Mouse (Mus musculus): ENCODE results near the gene Sertad3.
A peak's percentile ranks its signal among the peaks of the same experiment; 100 is the strongest.
"Not testable (repeated sequence)": the region's sequence is repeated elsewhere in the genome, so short reads cannot be mapped to it uniquely, and the experiment has no call there.

The Sertad3 gene

GRCm38 (mm10) chr7:27491856-27492255 is 18.3 kb downstream of the Sertad3 start:
- DNase-seq (ENCODE audit: low spot score in 2 of 2): no peak

GRCm38 (mm10) chr7:27493022-27493421 is 19.5 kb downstream of the Sertad3 start:
- DNase-seq (ENCODE audit: low spot score in 2 of 2): no peak

- no peak for DNase-seq (ENCODE audit: low spot score in 2 of 2)
Observed at GRCm38 (mm10) chr7:27493450-27493849, 19.9 kb downstream of the Sertad3 start.

DNA sequence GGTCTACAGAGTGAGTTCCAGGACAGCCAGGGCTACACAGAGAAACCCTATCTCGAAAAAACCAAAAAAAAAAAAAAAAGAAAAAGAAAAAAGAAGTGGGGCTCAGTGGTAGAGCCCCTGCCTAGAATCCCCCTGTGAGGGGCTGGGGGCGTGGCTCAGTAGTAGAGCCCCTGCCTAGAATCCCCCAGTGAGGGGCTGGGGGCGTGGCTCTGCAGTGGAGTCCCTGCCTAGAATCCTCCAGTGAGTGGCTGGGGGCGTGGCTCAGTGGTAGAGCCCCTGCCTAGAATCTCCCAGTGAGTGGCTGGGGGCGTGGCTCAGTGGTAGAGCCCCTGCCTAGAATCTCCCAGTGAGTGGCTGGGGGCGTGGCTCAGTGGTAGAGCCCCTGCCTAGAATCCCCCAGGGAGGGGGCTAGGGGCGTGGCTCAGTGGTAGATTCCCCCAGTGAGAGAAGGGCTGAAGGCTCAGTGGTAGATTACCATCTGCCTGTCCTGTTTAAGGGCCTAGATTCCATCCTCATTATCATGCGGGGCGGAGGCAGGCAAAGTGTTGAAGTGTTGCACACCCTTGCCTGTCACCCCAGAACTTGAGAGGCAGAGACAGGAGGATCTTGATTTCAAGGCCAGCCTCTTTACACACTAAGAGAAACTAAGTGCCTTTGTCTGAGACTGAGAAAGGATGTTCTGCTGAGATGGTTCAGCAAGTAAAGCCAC is 21.2 kb downstream of the Sertad3 start:
- not testable (repeated sequence) for DNase-seq (ENCODE audit: low spot score in 2 of 2)

DNA sequence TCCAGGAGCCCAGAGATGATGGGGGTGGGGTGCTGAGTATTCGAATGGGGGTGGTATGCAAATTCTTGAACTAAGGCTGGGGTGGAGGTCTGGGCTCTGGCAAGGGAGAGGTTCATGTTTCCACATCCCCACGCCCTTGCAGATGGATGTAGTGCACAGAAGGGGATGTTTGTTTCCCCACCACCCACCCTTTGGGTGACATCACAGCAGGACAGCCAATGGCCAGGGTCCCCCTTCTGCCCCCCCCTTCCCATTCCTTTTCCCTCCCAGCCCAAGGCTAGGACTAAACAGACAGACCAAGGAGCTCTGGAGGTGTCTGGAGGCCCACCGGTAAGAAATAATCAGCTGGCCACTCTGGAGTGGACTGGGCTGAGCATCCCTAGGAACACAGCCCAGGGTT is 25.5 kb downstream of the Sertad3 start, which contains the start of gene Prx:
Gene Prx (plus strand): TSS at position 289 of the 400 bp plus-strand sequence.
- DNase-seq (ENCODE audit: low spot score in 2 of 2): no peak

DNA sequence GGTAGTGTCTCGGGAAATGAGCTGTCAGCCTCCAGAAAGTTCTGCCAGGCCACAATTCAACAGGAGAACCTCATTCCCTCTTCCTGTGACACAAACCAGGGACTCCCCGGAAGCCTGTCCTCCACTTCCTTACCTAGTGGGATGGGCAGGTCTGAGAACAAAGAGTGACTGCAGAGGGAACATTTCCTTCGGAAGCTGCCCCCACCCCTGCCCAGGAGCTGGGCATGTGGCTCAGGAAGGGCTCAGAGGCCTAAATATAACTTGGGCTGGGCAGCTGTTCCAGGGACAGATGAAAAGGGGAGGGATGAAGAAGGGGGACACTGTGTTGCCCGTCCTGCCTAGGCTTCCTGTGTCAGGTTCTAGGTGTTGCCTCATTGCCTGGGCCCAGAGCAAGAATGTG is 28.1 kb downstream of the Sertad3 start:
- no peak for DNase-seq (ENCODE audit: low spot score in 2 of 2)

GRCm38 (mm10) chr7:27506765-27507370 is 33.3 kb downstream of the Sertad3 start:
- no peak for DNase-seq (ENCODE audit: low spot score in 2 of 2)

GRCm38 (mm10) chr7:27507711-27508647 is 34.4 kb downstream of the Sertad3 start:
- DNase-seq (ENCODE audit: low spot score in 2 of 2): peak; percentile 77 to 82

DNA sequence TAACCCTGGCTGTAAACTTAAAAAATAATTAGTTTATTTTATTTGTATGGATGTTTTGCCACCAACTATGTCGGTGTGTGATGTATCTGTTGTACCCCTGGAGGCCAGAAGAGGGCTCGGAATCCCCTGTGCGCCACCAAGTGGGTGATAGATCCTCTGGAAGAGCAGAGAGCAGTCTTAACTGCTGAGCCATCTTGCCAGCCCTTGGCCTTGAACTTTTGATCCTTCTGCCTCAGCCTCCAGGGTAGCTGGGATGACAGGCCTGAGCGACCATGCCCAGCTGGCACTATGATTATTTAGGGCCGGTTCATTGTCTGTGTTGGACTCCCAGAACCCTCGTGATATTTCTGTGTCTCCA is 35.1 kb downstream of the Sertad3 start:
- DNase-seq (ENCODE audit: low spot score in 2 of 2): no peak

GRCm38 (mm10) chr7:27510809-27511208 is 37.2 kb downstream of the Sertad3 start:
- no peak for DNase-seq (ENCODE audit: low spot score in 2 of 2)

- no peak for DNase-seq (ENCODE audit: low spot score in 2 of 2)
Observed at GRCm38 (mm10) chr7:27514961-27515360, 41.4 kb downstream of the Sertad3 start.

GRCm38 (mm10) chr7:27518314-27518713 is 44.7 kb downstream of the Sertad3 start:
- DNase-seq (ENCODE audit: low spot score in 2 of 2): no peak

DNA sequence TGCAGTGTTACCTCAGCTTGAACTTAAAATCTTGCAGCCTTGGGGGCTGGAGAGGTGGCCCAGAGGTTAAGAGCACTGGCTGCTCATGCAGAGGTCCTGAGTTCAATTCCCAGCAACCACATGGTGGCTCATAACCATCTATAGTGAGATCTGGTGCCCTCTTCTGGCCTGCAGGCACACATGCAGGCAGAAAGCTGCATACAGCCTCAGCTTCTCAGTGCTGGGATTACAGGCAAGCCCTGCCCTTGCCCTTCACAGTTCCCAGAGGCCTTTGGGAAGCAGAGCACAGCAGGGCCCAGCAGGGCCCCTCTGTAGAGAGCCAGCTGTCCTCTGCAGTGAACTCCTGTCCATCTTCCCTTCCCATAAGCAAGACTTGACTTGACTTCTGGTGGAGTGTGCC is 46.5 kb downstream of the Sertad3 start:
- DNase-seq (ENCODE audit: low spot score in 2 of 2): no peak

- DNase-seq (ENCODE audit: low spot score in 2 of 2): no peak
Observed at GRCm38 (mm10) chr7:27520599-27520998, 47.0 kb downstream of the Sertad3 start.

- DNase-seq (ENCODE audit: low spot score in 2 of 2): no peak
Observed at GRCm38 (mm10) chr7:27522967-27523366, 49.4 kb downstream of the Sertad3 start, which contains the start of gene Hipk4. Gene Hipk4, plus strand, starts transcription at chr7:27523267.

DNA sequence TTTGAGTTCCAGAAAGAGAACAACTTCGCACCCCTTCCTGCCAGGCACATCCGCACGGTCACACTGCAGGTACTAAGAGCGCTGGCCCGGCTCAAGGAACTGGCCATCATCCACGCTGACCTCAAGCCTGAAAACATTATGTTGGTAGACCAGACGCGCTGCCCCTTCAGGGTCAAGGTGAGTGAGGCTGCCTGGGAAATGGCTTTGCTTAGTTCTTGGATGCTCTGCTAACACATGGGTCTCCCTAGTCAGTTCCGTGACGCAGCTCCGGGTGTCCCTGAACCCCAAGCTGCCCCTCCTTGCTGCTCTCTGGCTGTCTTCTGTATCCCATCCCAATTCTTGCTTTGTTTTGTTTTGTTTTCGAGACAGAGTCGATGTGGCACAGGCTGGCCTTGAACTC is 50.2 kb downstream of the Sertad3 start:
- DNase-seq (ENCODE audit: low spot score in 2 of 2): no peak

DNA sequence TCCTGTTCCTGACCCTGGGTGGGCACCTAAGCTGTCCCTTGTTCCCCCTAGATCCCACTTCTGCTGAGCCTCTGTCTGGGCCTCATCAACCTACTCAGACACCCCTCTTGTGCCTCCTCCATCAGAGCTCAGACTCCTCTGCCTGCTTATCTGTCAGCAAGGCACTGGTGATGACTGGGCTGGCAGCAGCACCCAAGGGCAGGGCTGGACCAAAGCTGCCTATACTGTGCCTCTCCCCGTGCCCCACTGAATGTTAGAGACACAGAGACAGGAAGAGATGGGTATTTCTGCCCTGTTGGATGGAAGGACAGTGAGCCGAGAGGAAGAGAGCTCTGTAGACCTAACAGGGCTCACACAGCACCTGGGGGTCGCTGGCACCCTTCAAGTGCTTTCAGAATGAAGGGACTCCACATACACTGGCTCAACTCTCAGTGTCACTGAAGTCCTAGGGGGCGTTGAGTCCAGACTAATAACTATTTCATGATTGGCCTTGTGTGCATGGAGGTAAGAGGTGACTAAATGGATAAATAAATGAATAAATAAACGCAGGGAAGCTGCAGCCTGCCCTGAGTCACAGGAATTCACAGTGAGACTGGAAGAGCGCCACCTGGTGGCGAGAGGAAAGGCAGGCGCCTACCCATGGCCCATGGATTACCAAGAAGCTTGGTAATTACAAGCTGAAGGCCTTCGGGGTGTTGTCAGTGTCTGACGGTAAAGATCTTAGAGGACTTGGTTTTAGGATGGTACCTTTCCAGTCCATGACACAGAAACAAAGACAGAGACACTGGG is 52.7 kb downstream of the Sertad3 start:
- peak; percentile 60 to 75 for DNase-seq (ENCODE audit: low spot score in 2 of 2)
